Mouse (Mus musculus) embryonic facial prominence, embryonic 11.5 days (tissue): ENCODE measurements around the gene Hdgfl3. TPM values are rescaled to one million over a fixed set of nuclear protein-coding genes. Genes with fewer than 3 reads are reported as not detected.

Experiments
- ATAC-seq: fragments of 200-750 bp; cut with Nextera tagmentation; replicated peaks from 2 replicates; pipeline ENCODE4 v1.8.0; 2017; ENCODE audit warnings: low read depth; ENCODE audit not compliant: insufficient number of reproducible peaks, low FRiP score, low TSS enrichment
- DNase-seq: peaks from one replicate; pipeline ENCODE4 v3.0.0-alpha.2; 2015; ENCODE audit warnings: low spot score
- H3K27ac ChIP-seq: fragments of 300-500 bp; sonication (generic); replicated peaks from 2 replicates; pipeline ENCODE4 v1.5.1; 2014; ENCODE audit warnings: mild to moderate bottlenecking, low read depth, low read length, control low read depth
- H3K27me3 ChIP-seq: fragments of 300-500 bp; sonication (generic); 2 replicates; pipeline ENCODE4 v1.6.1; 2014; ENCODE audit warnings: mild to moderate bottlenecking, low read length, moderate library complexity, mixed read lengths; ENCODE audit not compliant: control insufficient read depth, insufficient read depth
- H3K36me3 ChIP-seq: fragments of 300-500 bp; sonication (generic); replicated peaks from 2 replicates; pipeline ENCODE4 v1.6.1; 2014; ENCODE audit warnings: low read depth, mild to moderate bottlenecking, low read length, moderate library complexity, mixed read lengths; ENCODE audit not compliant: control insufficient read depth, insufficient read depth
- H3K4me1 ChIP-seq: fragments of 300-500 bp; sonication (generic); 2 replicates; pipeline ENCODE4 v1.6.1; 2014; ENCODE audit warnings: low read length, mixed read lengths; ENCODE audit not compliant: control insufficient read depth, insufficient read depth
- H3K4me2 ChIP-seq: fragments of 300-500 bp; sonication (generic); 2 replicates; pipeline ENCODE4 v1.6.1; 2014; ENCODE audit warnings: low read depth, mild to moderate bottlenecking, control low read depth, low read length, moderate library complexity
- H3K4me3 ChIP-seq: fragments of 300-500 bp; sonication (generic); 2 replicates; pipeline ENCODE4 v1.5.1; 2014; ENCODE audit warnings: low read depth, low read length, control low read depth
- H3K9ac ChIP-seq: fragments of 300-500 bp; sonication (generic); replicated peaks from 2 replicates; pipeline ENCODE4 v1.6.1; 2014; ENCODE audit warnings: mild to moderate bottlenecking, control low read depth, low read length
- H3K9me3 ChIP-seq: fragments of 300-500 bp; sonication (generic); replicated peaks from 2 replicates; pipeline ENCODE4 v1.6.1; 2016; ENCODE audit warnings: mild to moderate bottlenecking, low read length, inconsistent platforms, mixed read lengths; ENCODE audit not compliant: control insufficient read depth
- WGBS: fragments of 180-500 bp; shearing (Covaris S2); extraction: QIAGEN DNeasy Blood & Tissue Kit; methylation state at CpG from one replicate; pipeline ENCODE4 v1.1.7; 2014; 5-methylcytosine and 5-hydroxymethylcytosine counted together
- polyA plus RNA-seq: library from polyadenylated mRNA; unstranded; fragments of >200 nt; fragmentation: Nextera tagmentation; extraction: Ambion mirVana; gene quantifications from 2 replicates; pipeline ENCODE4 v1.2.1, GENCODE M21; 2014

Hdgfl3 gene
- polyA plus RNA-seq, 1 experiment from 2014 or later, result 35.6 TPM

GRCm38 (mm10) chr7:81860071-81860470, 74.2 kb downstream of the Hdgfl3 start:
- no peak overlapping the region for H3K4me3 ChIP-seq
- peaks cover 8% of the 10 kb centered on the region for H3K27me3 ChIP-seq
- H3K36me3 ChIP-seq, result no peaks in the 10 kb centered on the region
- no peak overlapping the region for H3K4me2 ChIP-seq
- DNase-seq (no peak), ATAC-seq (no peak)
- WGBS, result 49% methylated on average over 11 of the region's 11 CpGs
- H3K9ac ChIP-seq, result no peak overlapping the region
- no peaks in the 10 kb centered on the region for H3K9me3 ChIP-seq
- H3K4me1 ChIP-seq, result no peaks in the 10 kb centered on the region; the same call in 1 of the 2 replicates
- no peak overlapping the region for H3K27ac ChIP-seq

DNA sequence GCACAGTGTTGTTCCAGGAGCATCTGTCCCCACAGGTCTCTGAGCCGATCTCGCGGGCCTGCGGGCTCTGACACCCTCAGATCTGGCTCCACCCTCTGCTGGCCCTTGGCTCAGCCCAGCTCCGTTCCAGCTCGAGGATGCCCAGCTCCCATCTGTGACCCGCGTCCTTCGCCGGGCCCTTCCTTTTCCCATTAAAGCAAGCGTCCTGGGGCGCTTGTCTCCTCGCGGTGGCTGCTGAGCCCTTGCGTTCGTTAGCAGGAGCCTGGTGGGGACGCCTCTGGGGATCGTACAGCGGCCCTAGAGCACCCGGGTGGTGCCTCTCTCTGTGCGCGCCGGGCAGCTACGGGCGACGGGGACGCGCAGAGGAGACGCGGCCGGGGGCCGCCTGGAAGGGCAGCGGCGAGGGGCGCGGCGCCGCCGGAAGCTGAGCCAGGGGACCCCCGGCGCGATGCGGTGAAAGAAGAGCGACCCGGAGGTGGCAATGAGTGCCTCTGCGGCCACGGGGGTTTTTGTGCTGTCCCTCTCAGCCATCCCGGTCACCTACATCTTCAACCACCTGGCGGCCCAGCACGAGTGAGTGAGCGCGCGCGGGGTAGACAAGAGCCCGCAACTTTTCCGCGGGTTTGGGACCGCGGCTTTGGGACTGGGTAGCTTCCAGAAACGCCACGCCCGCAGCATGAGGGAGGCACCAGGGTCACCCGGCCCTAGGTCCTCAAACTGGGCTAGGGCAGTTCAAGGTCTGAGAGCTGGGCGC, 75.1 kb downstream of the Hdgfl3 start, which contains the start of gene Tm6sf1:
TSS of gene Tm6sf1 (plus strand) at position 34 of the 754 bp plus-strand sequence.
- Histone ChIP-seq H3K9ac (peak within 1 kb of the TSS; percentile 68), H3K27me3 (peaks cover 8% of the 10 kb centered on the region), H3K4me3 (peak within 1 kb of the TSS; percentile 66), H3K4me2 (peak within 1 kb of the TSS; percentile 99), H3K27ac (no peak within 1 kb of the TSS), H3K4me1 (no peaks in the 10 kb centered on the region; the same call in 1 of the 2 replicates), H3K9me3 (no peaks in the 10 kb centered on the region), H3K36me3 (no peaks in the 10 kb centered on the region)
- under 1% methylated on average over 64 of the region's 64 CpGs for WGBS
- ATAC-seq (peak; percentile 75), DNase-seq (peak; percentile 56)

- H3K36me3 ChIP-seq, result no peaks in the 10 kb centered on the region
- peak; percentile 11 for DNase-seq
- no peaks in the 10 kb centered on the region; the same call in 1 of the 2 replicates for H3K4me1 ChIP-seq
- no peaks in the 10 kb centered on the region for H3K9me3 ChIP-seq
- WGBS, result 4% methylated on average over 9 of the region's 9 CpGs
- ATAC-seq, result no peak
- H3K4me2 ChIP-seq, result no peak overlapping the region
- H3K27ac ChIP-seq, result no peak overlapping the region
- H3K4me3 ChIP-seq, result no peak overlapping the region
- H3K27me3 ChIP-seq, result peaks cover 8% of the 10 kb centered on the region
- no peak overlapping the region for H3K9ac ChIP-seq
Measured at GRCm38 (mm10) chr7:81858236-81858635, 76.0 kb downstream of the Hdgfl3 start.

DNA sequence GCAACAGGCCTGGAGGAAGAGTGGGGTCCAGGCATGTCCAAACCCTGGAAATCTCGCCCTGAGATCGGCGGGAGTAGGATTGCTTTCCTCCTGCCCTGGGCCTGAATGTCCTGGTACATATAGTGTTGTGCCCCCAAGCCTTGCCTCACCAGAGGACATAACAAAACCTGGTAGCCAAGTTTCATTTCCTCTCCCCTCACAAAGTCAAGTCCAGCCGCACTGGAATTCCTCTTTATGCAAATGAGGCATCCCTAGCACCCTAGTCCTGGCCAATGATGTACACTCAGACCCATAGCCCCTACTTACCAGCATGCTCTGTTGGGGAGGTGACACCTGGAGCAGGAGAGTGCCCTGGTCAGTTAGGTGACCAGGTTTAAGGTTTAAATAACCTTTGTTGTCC, 78.1 kb downstream of the Hdgfl3 start:
- Histone ChIP-seq H3K36me3 (no peaks in the 10 kb centered on the region), H3K4me1 (no peaks in the 10 kb centered on the region; the same call in 1 of the 2 replicates), H3K4me3 (no peak overlapping the region), H3K9me3 (no peaks in the 10 kb centered on the region), H3K27me3 (peaks cover 8% of the 10 kb centered on the region), H3K9ac (no peak overlapping the region), H3K27ac (no peak overlapping the region), H3K4me2 (no peak overlapping the region)
- WGBS, result 75% methylated on average over 4 of the region's 4 CpGs
- ATAC-seq, result no peak
- DNase-seq, result no peak

GRCm38 (mm10) chr7:81855694-81856093, 78.6 kb downstream of the Hdgfl3 start, which contains the start of gene Gm10160:
Gene Gm10160, minus strand, starts transcription at chr7:81855794.
- DNase-seq (no peak), ATAC-seq (no peak)
- no peak within 1 kb of the TSS for H3K4me3 ChIP-seq
- H3K27me3 ChIP-seq, result peaks cover 8% of the 10 kb centered on the region
- H3K9me3 ChIP-seq, result no peaks in the 10 kb centered on the region
- 74% methylated on average over 1 of the region's 1 CpGs for WGBS
- no peak within 1 kb of the TSS for H3K9ac ChIP-seq
- H3K36me3 ChIP-seq, result no peaks in the 10 kb centered on the region
- H3K4me1 ChIP-seq, result no peaks in the 10 kb centered on the region; the same call in 1 of the 2 replicates
- no peak within 1 kb of the TSS for H3K4me2 ChIP-seq
- no peak within 1 kb of the TSS for H3K27ac ChIP-seq

- Histone ChIP-seq H3K9ac (no peak overlapping the region), H3K4me1 (no peaks in the 10 kb centered on the region; the same call in 1 of the 2 replicates), H3K27ac (no peak overlapping the region), H3K36me3 (no peaks in the 10 kb centered on the region), H3K4me2 (no peak overlapping the region), H3K4me3 (no peak overlapping the region), H3K9me3 (no peaks in the 10 kb centered on the region), H3K27me3 (peaks cover 8% of the 10 kb centered on the region)
- DNase-seq (no peak), ATAC-seq (no peak)
- 86% methylated on average over 8 of the region's 8 CpGs for WGBS
Measured at GRCm38 (mm10) chr7:81854568-81855307, 79.5 kb downstream of the Hdgfl3 start.

DNA sequence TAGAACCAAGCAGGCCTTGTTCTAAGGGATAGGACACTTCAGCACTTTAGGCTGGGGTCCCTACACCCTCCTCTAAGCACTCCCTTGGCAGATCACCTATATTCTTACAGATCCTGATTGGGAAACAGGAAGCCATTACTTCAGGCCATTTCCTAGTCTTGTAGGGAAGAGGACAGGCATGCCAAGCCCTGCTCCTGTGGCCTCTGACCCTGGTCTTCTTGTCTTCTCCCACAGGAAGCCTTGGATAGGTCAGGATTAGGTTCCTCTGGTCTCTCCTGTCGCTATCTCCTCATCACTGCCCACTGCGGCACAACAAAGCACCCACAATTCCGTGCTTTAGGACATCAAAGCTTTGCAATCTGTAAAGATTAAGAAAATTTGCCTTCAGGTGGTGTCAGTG, 82.6 kb downstream of the Hdgfl3 start:
- H3K27ac ChIP-seq, result no peak overlapping the region
- 69% methylated on average over 3 of the region's 3 CpGs for WGBS
- H3K36me3 ChIP-seq, result no peaks in the 10 kb centered on the region
- no peak overlapping the region for H3K4me3 ChIP-seq
- no peaks in the 10 kb centered on the region for H3K9me3 ChIP-seq
- no peaks in the 10 kb centered on the region for H3K27me3 ChIP-seq
- no peaks in the 10 kb centered on the region for H3K4me1 ChIP-seq
- no peak for ATAC-seq
- no peak overlapping the region for H3K4me2 ChIP-seq
- DNase-seq, result no peak
- H3K9ac ChIP-seq, result no peak overlapping the region

GRCm38 (mm10) chr7:81850171-81850570, 84.1 kb downstream of the Hdgfl3 start:
- 87% methylated on average over 6 of the region's 6 CpGs for whole genome bisulfite sequencing
- Histone ChIP-seq H3K27ac (no peak overlapping the region), H3K36me3 (no peaks in the 10 kb centered on the region), H3K27me3 (no peaks in the 10 kb centered on the region), H3K4me3 (no peak overlapping the region), H3K4me1 (no peaks in the 10 kb centered on the region), H3K9ac (no peak overlapping the region), H3K9me3 (no peaks in the 10 kb centered on the region), H3K4me2 (no peak overlapping the region)
- ATAC-seq (no peak), DNase-seq (no peak)
